Mouse (Mus musculus): ENCODE results near the gene Kcnj15.

Gene Kcnj15

DNA sequence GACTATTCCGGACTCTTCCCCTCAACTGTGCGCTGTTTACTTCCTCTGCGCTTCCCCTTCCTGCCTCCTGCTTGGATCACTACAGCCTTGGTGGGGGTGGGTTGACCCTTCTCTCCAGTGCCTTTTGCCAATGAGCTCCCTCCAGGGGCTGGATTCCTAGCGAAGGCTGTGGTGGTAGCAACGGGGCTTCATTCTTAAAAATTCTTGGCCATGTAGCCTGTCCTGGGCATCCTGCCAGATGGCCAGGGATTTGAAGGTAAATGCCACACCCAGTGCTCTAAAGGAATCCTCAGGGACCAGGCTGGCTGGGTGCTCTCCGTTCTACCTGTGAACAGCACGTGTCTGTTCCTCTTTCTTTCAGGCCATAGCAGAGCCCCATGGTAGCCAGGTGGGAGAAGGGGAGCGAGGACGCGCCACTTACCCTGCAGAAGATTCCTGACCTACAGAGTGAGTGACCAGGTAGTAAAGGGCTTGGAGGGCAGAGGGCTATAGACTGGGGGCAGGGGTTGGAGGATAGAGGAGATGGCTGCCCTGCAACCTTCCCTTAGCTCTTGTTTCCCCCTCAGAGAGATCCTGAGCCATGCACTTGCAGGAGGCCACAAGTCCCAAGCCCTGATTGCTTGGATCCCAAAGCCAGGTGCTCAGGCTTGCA is 34.2 kb downstream of the Kcnj15 start:
- no peak for DNase-seq (ENCODE audit: low read depth, low spot score)

DNA sequence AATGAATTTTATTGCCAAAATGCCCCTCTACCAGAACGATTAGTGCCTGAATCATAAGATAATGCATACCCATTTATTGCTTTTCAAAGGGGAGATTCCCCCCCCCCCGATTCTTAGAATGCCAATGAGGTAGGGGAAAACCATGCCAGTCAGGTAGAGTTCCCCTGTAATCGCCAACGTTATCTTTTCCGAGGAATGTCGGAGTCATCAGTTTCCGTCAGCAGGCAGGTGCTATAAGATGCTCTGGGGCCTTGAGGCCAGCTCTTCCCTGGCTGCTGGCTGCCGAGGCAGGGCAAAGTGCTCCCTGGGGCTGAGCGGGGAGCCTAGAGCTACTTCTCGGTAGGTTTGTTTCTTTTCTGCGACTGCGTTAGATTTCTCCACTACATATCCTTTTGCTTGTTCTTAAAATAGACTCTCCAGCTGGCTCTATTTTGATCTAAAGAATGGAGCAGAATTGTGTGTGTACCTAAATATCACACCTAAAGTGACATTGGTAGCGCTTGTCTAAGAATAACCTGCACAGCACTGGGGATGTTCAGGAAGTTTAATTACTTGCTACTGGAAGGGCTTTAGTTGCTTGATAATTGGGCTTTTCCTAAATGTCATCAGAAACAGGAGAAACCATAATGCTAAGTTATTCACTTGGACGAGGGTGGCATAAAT is 35.6 kb downstream of the Kcnj15 start:
- peak; percentile 58 for DNase-seq (ENCODE audit: low read depth, low spot score)

DNA sequence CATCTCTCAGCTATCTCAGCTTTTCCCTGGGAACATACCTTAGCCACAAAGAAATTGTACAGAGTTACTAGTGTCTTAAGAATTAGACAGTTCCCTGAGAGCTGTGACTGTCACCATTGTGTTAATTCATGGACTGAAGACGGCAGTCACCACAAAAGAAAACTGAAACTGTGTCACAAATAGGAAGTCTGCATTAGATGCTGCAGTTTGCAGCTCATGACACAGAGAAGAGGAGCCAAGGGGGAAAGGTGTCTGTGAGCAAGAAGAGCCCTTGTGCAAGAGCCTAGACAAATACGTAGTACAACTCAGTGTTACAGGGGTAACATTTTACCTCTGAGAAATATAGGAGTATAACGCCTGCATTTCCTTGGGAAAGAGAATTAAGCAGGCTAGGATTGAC is 40.3 kb downstream of the Kcnj15 start:
- no peak for DNase-seq (ENCODE audit: low read depth, low spot score)

DNA sequence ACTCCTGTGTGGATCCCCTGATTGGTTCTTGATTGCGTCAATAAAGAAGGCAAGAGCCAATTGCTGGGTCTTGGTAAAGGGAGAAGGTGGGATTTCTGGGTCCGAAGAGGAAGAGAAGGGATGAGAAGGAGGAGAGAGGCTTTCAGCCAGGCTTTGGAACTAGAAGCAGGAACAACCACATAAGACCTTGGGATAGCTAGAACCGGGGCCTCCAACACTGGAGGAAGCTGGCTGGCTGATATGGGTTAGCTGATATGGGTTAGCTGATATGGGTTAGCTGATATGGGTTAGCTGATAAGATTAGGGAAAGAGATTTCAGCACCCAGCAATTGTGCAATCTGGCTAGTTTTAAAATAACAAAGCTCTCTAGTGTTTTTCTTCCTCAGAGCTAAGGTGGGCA is 44.3 kb downstream of the Kcnj15 start:
- no peak for DNase-seq (ENCODE audit: low read depth, low spot score)

DNA sequence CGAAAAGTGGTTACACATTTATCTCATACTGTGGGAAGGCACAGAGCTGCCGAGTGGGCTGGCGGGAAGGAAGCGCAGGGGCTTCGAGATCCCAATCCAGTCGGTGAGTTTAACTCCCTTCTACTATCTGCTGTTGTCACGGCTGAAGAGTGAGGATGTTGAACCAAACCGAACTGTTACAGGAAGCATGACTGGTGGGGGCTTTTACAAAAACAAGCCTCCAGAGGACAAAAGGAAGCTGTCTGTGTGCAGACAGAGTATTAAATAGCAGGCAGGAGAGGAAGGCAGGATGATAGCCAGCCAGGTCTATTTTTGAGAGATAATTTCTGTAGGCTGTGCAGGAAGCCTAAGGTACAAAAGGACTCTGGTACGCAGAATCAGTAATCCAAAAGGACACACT is 46.3 kb downstream of the Kcnj15 start:
- DNase-seq (ENCODE audit: low read depth, low spot score): no peak

DNA sequence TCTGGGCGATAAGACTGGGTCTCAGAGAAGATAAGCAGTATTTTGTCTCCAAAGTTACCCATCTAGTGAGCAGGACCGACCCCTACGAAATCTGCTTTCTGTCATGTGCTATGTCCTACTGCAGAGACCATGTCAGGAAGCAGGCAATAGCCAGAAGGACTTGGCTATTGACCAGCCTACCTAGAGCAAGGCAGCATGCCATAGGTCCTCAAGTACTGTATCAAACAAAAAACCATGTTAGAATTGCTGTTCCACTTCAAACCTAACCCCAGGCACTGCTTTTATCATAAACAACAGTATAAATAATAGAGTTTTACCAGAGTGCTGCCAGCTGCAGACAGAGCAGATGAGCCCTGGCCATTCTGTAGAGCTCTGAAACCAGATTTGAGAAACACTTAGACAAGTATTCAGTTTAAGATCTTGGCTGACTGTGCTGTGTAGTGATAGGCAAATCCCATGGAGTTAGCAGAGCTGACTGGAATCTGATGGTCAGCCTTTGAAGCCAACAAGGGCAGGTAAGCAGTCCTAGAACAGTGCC is 50.5 kb downstream of the Kcnj15 start:
- DNase-seq (ENCODE audit: low read depth, low spot score): no peak

DNA sequence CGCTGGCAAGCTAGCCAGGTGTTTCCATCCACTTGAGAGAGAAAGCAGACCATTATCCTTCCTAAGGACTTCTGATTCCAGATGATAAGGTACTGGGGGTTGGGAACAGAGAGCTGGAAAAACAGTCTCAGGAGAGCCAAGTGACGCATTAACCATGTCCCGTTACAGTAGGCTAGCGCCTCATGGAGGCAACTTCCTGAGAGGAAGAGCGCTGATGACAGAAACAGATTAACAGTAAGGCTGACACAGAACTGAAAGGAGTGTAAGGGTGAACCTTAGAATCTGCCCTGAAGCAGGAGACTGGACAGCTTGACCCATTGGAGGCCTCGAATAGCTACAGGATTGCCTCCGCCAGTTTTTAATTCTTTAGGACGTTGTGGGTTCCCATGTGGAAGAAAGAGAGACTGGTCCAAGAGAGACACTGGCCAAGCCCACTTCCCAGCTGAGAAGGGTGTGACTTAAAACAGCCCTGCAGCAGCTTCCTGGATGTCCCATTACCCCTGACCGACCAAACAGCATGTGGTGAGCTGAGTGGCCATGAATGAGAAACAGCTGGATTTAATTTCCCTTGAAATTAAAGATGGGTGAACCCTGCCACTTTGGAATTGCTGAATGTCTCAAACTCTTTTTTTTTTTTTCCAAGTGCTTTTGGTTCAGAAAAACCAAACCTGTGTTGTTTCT is 64.7 kb downstream of the Kcnj15 start:
- no peak for DNase-seq (ENCODE audit: low read depth, low spot score)

DNA sequence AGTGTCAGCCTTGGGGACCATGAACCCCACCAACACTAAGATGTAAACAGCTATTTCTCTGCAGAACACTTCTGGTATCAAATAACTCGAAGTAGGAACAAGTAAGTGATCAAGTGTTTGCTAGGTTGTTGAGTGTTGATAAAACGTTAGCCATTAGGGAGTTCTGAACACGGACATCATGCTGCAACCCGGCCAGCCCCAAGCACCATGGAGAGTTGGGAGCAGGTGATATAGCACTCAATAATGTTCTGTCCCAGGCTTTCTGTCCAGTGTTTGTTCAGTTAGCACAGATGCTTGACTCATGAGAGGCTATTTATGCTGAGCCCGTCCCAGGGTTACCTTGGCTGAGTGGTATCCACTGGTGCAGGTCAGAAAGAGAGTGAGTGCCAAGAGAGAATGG is 74.8 kb downstream of the Kcnj15 start:
- no peak for DNase-seq (ENCODE audit: low read depth, low spot score)

DNA sequence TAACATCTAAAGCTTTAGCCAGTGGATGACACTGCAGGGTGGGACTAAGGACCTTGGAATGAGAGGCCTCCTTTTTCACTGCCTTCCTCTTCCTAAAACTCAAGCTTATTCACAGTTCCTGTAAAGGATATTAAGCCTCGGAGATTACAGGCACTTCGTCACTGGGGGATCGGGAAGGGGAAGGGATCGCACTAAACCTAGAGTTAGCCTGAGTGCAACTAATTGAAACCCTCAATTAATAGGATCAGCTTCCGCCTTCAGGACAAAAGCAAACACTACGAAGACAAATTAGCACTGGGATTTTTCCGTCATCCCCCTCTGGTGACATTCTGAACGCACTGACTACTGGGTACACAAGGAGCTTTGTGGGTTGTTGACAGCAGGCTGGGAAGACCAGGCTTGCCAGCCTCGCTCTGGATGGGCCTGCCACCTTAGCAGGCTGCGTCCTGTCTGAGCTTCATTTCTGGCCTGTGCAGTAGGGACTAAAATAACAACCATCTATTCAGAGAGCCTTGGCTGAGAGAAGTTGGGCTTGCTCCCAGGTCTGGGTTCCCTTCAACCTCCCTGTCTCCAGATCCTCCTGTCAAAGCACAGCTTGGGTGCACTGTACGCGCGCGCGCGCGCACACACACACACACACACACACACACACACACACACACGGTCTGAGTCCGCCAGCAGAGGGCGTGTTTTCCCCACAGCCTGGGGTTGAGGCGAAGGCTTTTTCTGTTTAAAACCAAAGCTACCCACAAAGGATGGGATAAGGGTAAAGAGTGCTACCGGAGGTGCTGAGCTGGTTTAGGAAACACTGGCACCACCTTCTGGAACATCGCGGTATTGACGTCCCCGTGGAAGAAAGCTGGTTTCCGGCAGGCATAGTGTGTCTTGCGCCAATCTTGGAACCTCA is 83.8 kb downstream of the Kcnj15 start:
- peak; percentile 83 for DNase-seq (ENCODE audit: low read depth, low spot score)

DNA sequence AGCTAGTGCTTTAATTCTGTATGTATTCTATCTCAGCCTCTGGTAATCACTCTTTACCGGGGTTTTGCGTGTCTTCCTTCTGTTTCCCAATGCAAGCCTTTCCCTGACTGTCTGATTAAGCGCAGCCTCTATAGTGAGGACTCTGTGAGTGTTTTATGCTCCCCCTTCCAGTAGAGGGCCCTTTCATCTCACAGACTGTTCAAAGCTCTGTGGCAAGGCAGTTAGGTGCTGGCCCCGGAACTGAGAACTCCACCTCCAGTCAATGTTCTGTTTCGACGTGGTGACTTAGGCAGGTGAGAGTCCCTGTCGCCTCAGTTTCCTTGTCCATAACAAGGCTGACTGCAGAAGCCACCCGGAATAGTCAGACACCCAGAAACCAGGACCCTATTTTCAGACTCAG is 84.7 kb downstream of the Kcnj15 start:
- DNase-seq (ENCODE audit: low read depth, low spot score): no peak

DNA sequence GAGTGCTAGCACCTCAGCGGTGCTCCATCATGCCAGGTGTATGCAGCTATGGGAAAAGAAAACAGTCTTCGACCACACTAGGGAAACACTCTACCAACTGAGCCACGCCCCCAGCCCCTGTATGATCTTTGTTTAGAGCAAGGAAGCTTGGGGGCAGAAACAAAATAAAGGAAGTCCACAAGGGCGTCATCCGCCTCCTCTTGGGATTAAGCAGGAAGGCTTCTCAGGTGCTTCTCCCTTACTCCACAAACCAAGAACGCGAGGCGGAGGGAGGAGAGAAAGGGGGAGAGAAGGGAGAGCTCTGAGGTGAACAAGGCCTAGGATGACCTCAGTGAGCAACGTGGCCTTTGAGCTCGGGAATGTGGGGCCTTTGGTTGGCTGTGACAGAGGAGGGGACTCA is 87.6 kb downstream of the Kcnj15 start:
- no peak for DNase-seq (ENCODE audit: low read depth, low spot score)

DNA sequence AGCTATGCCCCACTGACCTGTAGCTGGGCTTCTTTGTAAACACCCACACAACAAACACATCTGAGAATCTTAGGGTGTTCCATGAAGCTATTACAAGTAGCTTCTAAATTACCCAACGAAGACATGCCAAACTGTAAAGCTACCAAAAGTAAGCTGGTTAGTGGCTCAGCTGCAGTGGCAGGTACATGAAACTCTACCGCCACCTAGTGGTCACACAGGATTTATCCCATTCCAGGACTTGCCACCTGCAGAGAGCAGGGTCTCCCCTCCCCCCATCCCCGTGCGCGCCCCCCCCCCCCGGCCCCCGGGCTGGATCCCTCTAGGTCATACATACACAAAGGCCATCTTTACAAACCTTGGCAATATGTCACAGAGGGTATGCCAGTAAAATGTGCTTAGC is 88.5 kb downstream of the Kcnj15 start:
- peak; percentile 54 for DNase-seq (ENCODE audit: low read depth, low spot score)

DNA sequence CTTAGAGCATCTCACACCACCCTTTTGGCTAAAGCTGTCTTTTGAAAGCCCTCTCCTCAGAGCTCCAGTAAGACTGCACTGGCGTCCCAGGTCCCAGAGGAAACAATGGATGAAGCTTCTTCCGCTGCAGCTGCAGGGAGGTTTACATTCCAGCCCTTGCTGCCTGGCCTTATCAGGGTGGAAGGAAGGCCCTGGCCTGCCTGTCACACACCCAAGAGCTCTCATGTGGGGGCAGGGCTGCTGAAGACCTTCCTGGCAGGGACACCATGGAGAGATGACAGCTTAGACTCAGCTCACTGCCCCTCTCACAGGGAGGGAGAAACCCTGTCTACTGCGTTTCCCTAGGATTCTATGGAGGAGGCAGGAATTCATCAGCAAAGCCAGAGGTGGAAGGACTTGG is 89.8 kb downstream of the Kcnj15 start:
- DNase-seq (ENCODE audit: low read depth, low spot score): no peak

DNA sequence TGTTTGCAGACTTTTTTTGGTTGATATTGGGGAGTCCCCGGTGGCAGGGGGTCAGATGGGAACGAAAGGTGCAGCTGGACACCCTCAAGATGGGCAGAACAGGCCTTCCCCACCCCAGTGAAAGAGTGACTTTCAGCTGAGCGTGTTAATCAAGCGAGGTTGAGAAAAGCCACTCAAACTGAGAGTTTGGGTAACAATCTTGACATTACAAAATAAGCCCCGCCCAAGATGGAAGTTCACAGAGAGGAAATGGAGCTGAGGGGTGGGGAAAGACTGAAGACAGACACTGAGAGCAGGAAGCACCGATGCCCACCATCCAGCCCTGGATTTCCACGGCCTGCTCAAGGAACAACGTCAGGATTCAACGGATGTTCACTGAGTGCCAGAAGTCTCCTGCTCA is 91.2 kb downstream of the Kcnj15 start:
- DNase-seq (ENCODE audit: low read depth, low spot score): no peak

DNA sequence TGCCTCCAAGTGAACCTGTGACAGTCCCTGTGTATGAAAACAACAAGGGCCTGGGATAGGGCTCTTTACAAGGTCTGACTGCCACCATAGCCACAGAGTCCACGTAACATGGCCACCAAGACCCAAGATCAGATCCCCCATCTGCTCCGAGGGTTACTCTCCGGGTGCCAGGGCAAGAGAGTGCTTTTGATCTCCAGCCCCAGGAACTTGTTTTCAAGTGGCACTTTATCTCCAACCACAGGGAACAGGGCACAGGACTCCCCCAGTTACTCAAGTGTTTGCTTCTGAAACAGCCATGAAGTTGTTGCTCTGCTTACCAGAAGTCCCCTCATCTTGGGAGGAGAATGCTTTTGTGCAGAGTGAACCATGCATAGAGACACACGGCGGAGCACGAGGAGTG is 92.0 kb downstream of the Kcnj15 start:
- DNase-seq (ENCODE audit: low read depth, low spot score): no peak

DNA sequence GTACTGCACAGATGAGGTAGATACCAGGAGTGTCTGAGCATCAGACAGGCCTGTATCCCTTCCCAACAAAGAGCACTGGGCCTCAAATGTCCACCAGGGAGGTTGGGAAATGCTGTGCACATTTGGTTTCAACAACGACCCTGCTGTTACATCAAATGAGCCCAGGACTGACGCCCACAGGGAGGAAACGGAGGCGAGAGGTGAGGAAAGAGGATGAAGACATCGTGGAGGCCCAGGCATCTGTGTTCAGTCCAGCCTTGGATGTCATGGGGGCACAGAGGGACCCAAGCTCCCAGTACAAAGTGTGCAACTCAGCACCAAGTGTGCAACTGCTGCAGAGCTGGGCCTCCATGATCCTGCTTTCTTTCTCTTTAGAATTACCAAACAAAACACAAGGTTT is 92.4 kb downstream of the Kcnj15 start:
- DNase-seq (ENCODE audit: low read depth, low spot score): no peak

All from telencephalon, adult 2 months (tissue).